Mouse (Mus musculus) CD4-positive helper T cell, adult 2 months (primary cell): ENCODE measurements around the gene Arih1.
"Not testable (repeated sequence)": the region's sequence is repeated elsewhere in the genome, so short reads cannot be mapped to it uniquely, and the experiment has no call there.

Experiments used
- DNase-seq: peaks from one replicate; pipeline ENCODE4 v3.0.0-alpha.2; 2012; ENCODE audit warnings: low read depth, missing footprints, low spot score

Arih1 gene

GRCm38 (mm10) chr9:59458997-59459510, 27.4 kb downstream of the Arih1 start:
- no peak for DNase-seq

- no peak for DNase-seq
These were observed 28.0 kb downstream of the Arih1 start for GRCm38 (mm10) chr9:59458416-59458815.

- DNase-seq, result no peak
These were observed 28.7 kb downstream of the Arih1 start for GRCm38 (mm10) chr9:59457671-59458070.

- no peak for DNase-seq
These were observed 30.9 kb downstream of the Arih1 start for GRCm38 (mm10) chr9:59455404-59456068.

- no peak for DNase-seq
These were observed 52.7 kb downstream of the Arih1 start for GRCm38 (mm10) chr9:59433729-59434128.

GRCm38 (mm10) chr9:59431626-59432025, 54.8 kb downstream of the Arih1 start:
- DNase-seq, result peak; percentile 53

GRCm38 (mm10) chr9:59420487-59420886, 65.9 kb downstream of the Arih1 start:
- no peak for DNase-seq

GRCm38 (mm10) chr9:59407271-59407670, 79.1 kb downstream of the Arih1 start:
- no peak for DNase-seq

GRCm38 (mm10) chr9:59389086-59389485, 97.3 kb downstream of the Arih1 start:
- DNase-seq, result no peak

GRCm38 (mm10) chr9:59388311-59388710, 98.1 kb downstream of the Arih1 start:
- DNase-seq, result no peak

- no peak for DNase-seq
These were observed 99.0 kb downstream of the Arih1 start for GRCm38 (mm10) chr9:59387461-59387860.

- no peak for DNase-seq
These were observed 110.8 kb downstream of the Arih1 start for GRCm38 (mm10) chr9:59375626-59376025.

- DNase-seq, result no peak
These were observed 116.8 kb downstream of the Arih1 start for GRCm38 (mm10) chr9:59369646-59370045.

- DNase-seq, result no peak
These were observed 117.2 kb downstream of the Arih1 start for GRCm38 (mm10) chr9:59369220-59369619.

- DNase-seq, result not testable (repeated sequence)
These were observed 125.9 kb downstream of the Arih1 start for GRCm38 (mm10) chr9:59360487-59360886.

GRCm38 (mm10) chr9:59358041-59358440, 128.4 kb downstream of the Arih1 start:
- not testable (repeated sequence) for DNase-seq

GRCm38 (mm10) chr9:59353253-59353639, 133.2 kb downstream of the Arih1 start, which contains the start of gene Bbs4:
TSS of gene Bbs4 (minus strand) at chr9:59353508.
- DNase-seq, result peak; percentile 88

- DNase-seq, result no peak
These were observed 133.7 kb downstream of the Arih1 start for GRCm38 (mm10) chr9:59352586-59353252.

GRCm38 (mm10) chr9:59346176-59346575, 140.2 kb downstream of the Arih1 start:
- DNase-seq, result no peak

GRCm38 (mm10) chr9:59340002-59340401, 146.4 kb downstream of the Arih1 start:
- peak; percentile 58 for DNase-seq

- DNase-seq, result no peak
These were observed 147.3 kb downstream of the Arih1 start for GRCm38 (mm10) chr9:59339107-59339506.

- peak; percentile 71 for DNase-seq
These were observed 148.0 kb downstream of the Arih1 start for GRCm38 (mm10) chr9:59338411-59338810.
